Mouse (Mus musculus): ENCODE data around the gene Krt84. TPM values are rescaled to one million over a fixed set of nuclear protein-coding genes. Genes with fewer than 3 reads are reported as not detected.

Krt84 gene
- not detected in 4 replicates for total RNA-seq (2023)

DNA sequence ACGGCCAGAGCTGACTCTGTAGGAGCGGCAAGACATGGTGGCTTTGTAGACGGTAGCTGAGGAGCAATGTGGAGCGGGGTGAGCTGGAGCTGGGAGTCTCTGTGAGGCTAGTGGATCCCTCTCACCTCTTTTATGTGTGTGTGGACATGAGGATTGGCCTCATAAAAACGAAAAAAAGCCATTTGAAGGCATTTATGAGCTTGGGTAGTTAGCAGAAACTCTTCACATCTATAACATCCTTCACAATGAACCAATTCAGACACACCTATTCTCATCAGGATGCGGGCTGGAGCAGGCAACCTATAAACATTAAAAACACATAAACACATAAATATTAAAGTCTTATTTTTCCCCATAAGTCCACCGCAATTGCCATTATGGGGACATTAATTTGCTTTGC is at the start of gene Krt84:
Gene Krt84, minus strand, starts transcription at position 101 of the 400 bp plus-strand sequence.

DNA sequence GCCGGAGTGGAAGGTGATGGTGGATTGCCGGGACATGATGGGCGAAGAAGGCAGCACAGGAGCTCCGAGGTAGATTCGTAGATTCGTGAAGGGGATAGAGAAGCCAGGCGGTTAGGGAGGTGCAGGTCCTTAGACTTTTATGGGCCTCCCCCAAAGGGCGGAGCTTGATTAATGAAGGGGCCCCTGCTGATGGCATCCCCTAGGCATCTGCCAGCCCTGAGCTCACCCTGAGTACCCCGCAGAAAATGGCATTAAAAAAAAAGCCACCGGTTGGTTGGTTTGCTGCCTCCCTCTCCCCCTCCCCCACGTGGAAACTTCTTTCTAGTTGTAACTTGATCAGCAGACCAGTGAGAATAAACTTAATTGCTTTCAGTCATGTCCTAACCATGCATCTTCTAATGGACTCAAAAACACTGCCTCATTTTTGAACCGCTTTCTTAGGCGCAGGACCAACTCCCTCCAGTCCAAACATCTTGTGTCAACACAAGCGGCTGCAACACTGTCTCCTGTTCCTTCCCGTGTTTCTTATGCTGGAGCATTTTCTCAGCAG is 41.3 kb upstream of the Krt84 start, which contains the start of gene Krt75:
Gene Krt75, minus strand, starts transcription at position 109 of the 550 bp plus-strand sequence.

DNA sequence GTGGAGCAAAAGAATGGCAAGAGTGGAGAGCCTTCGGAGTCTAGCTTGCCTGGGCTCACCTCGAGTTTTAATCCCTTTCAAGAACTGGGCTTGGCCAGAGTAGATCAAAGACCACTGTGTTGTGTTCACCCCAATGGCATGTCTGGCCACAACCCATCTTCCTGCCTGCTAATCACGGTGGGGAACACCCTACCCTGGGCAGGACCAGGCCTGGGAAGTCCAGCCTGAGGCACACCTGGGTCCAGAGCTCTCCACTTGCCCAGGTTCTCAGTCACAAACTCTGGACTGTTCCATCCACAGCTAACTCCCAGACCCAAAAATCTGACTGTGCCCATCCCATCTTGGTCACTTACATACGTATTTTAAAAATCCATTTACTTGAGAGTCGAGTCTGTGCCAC is 30.2 kb upstream of the Krt84 start, which contains the start of gene Krt90:
Gene Krt90, minus strand, starts transcription at position 101 of the 400 bp plus-strand sequence.

DNA sequence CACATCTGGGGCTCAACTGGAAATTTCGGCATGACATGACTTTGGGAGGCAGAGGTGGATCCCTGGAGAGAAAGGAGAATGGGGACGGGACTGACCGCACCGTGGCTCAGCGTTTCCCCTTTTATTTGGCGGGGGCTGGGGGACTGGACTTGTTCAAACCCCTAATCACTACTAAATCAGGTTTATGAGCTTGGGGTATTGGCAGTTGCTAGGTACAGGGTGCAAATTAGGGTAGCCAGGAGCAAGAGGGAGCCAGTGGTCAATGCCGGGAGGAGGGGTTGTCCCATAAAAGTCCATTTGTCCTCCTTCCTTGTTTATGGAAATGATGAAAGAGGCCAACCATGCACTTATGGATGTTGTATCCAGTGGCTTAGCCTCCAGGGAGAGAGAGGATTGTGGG is 17.9 kb upstream of the Krt84 start, which contains the start of gene Krt82:
Gene Krt82, minus strand, starts transcription at position 101 of the 400 bp plus-strand sequence.

DNA sequence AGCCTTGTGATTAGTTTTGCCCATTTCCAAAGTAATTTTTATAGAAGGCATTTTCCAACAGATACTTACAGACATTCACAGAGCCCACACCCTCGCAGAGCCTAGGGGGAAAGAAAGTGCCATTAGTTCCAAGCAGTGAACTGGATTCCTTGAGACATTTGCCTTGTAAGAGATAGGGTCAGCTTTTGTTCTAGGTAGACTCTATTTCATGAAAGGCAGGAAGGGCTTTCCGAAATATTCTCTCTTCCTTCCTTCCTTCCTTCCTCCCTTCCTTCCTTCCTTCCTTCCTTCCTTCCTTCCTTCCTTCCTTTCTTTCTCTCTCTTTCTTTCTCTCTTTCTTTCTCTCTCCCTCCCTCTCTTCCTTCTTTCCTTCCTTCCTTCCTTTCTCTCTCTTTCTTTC is 15.5 kb downstream of the Krt84 start, which contains the start of gene Gm49425:
Gene Gm49425, minus strand, starts transcription at position 101 of the 400 bp plus-strand sequence.

DNA sequence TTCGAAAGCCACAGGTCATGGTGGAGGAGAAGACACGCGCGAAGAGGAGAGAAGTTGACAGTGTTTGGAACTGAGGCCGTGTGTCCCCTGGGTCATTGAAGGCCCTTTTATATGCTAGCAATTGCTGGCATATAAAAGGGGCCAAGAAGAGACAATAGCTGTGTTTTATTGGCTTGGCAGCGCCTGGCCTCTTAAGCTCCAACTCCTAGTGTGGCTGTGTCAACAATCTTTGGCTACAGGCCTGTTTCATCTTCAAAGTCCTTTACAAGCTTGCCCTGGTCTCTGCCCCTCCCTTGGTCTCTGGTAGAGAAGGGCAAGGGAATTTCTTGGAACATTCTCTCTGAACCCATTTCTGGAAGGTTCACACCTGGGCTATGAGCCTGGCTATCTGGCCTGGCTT is 41.2 kb downstream of the Krt84 start, which contains the start of gene Krt83:
Gene Krt83, minus strand, starts transcription at position 82 of the 400 bp plus-strand sequence.

Other genes starting within 250 kb of the Krt84 start
- gene Atg101, start 248.5 kb downstream of the Krt84 start, total RNA-seq (2023) = 64.1 to 70.9 TPM (median 69.3 TPM) in 4 replicates
- gene 6030408B16Rik, start 239.6 kb downstream of the Krt84 start, total RNA-seq (2023) = 0.94 to 1.6 TPM (median 1.3 TPM) in 4 replicates
- gene Krt80, start 162.7 kb downstream of the Krt84 start, total RNA-seq (2023) = 0.19 to 0.33 TPM in 2 of 4 replicates, not detected in the others
- gene Krt7, start 121.8 kb downstream of the Krt84 start, total RNA-seq (2023) = not detected in 4 replicates
- gene Krt87, start 94.0 kb downstream of the Krt84 start, total RNA-seq (2023) = not detected in 4 replicates
- not detected in 4 replicates for gene Krt88, start 85.1 kb downstream of the Krt84 start, total RNA-seq (2023)
- not detected in 4 replicates for gene Krt81, start 69.1 kb downstream of the Krt84 start, total RNA-seq (2023)
- not detected in 4 replicates for gene Krt86, start 59.3 kb downstream of the Krt84 start, total RNA-seq (2023)
- not detected in 4 replicates for gene Krt83, start 41.3 kb downstream of the Krt84 start, total RNA-seq (2023)
- not detected in 4 replicates for gene Gm49425, start 15.6 kb downstream of the Krt84 start, total RNA-seq (2023)
- gene Krt82, start 17.8 kb upstream of the Krt84 start, total RNA-seq (2023) = not detected in 4 replicates
- gene Krt90, start 30.1 kb upstream of the Krt84 start, total RNA-seq (2023) = not detected in 4 replicates
- gene Krt75, start 41.1 kb upstream of the Krt84 start, total RNA-seq (2023) = not detected in 4 replicates
- gene Gm5414, start 95.4 kb upstream of the Krt84 start, total RNA-seq (2023) = not detected in 4 replicates
- not detected in 4 replicates for gene Gm5478, start 114.6 kb upstream of the Krt84 start, total RNA-seq (2023)
- not detected in 4 replicates for gene Krt6b, start 147.5 kb upstream of the Krt84 start, total RNA-seq (2023)
- not detected in 4 replicates for gene Krt6a, start 161.5 kb upstream of the Krt84 start, total RNA-seq (2023)
- gene Krt5, start 180.1 kb upstream of the Krt84 start, total RNA-seq (2023) = not detected in 4 replicates
- not detected in 4 replicates for gene Krt71, start 210.3 kb upstream of the Krt84 start, total RNA-seq (2023)

Measured in B cell, adult 62 days (primary cell).